Mouse (Mus musculus) forebrain, embryonic 12.5 days (tissue): ENCODE measurements at regions not wholly inside any gene's neighbourhood (a gene's known extent, or its start where the extent isn't known, plus 50 kb on each side); places are given as distances from the start of the nearest gene placed in this dataset.

Source experiments
- ATAC-seq: fragments of 200-750 bp; cut with Nextera tagmentation; 2 replicates; pipeline ENCODE4 v1.8.0; 2017; ENCODE audit warnings: moderate TSS enrichment; ENCODE audit not compliant: low FRiP score
- H3K27ac ChIP-seq: fragments of 300-500 bp; sonication (generic); 2 replicates; pipeline ENCODE4 v1.5.1; 2016; ENCODE audit warnings: mild to moderate bottlenecking
- H3K27me3 ChIP-seq: fragments of 300-500 bp; sonication (generic); 2 replicates; pipeline ENCODE4 v1.6.1; 2016; ENCODE audit warnings: mild to moderate bottlenecking
- H3K36me3 ChIP-seq: fragments of 300-500 bp; sonication (generic); replicated peaks from 2 replicates; pipeline ENCODE4 v1.6.1; 2016; ENCODE audit warnings: mild to moderate bottlenecking
- H3K4me1 ChIP-seq: fragments of 300-500 bp; sonication (generic); 2 replicates; pipeline ENCODE4 v1.6.1; 2016
- H3K4me2 ChIP-seq: fragments of 300-500 bp; sonication (generic); 2 replicates; pipeline ENCODE4 v1.6.1; 2016; ENCODE audit warnings: mild to moderate bottlenecking, moderate library complexity
- H3K4me3 ChIP-seq: fragments of 300-500 bp; sonication (generic); replicated peaks from 2 replicates; pipeline ENCODE4 v1.5.1; 2016; ENCODE audit warnings: mild to moderate bottlenecking
- H3K9ac ChIP-seq: fragments of 300-500 bp; sonication (generic); 2 replicates; pipeline ENCODE4 v1.6.1; 2016; ENCODE audit warnings: mild to moderate bottlenecking
- H3K9me3 ChIP-seq: fragments of 300-500 bp; sonication (generic); 2 replicates; pipeline ENCODE4 v1.6.1; 2016
- WGBS: fragments of 180-500 bp; shearing (Covaris S2); methylation state at CpG from one replicate; pipeline ENCODE4 v1.1.7; 2016; 5-methylcytosine and 5-hydroxymethylcytosine counted together

DNA sequence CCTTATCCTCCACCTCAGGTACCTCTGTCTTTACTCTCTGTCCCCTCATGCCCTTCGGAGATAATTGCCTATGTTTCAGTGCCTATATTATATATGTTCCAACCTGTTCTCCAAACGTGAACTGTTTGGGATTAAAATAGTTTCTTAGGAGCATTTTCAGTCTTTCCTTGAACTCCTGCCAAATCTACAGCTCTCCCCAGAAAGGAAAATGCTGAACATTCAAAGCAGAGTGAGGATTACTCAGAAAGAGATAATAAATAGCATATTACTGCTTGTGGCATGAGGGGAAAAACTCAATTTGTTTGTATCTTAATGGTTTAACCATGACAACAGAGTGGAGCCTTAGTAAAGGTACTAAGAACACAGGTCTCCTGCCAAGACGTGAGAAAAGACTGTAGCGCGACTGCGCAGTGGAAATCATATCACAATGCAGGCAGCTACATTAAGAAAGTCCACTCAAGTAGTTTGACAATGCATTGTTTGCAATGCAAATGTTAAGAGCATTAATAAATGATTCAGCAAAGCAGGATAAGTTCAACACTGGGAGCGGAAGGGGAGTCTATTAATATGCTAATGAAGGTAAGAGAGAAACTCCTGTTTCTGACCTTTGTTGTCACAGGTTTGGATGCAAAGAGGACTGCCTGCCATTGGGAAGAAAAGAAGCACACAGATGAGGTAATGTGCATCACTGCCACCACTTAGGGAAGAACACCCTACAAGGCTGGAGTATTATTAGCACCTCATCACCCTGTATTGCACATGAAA is 406.8 kb upstream of the Adamts9 start:
- peaks cover 10% of the 10 kb centered on the region for H3K4me1 ChIP-seq
- H3K4me2 ChIP-seq: no peak overlapping the region
- H3K9ac ChIP-seq: no peak overlapping the region
- H3K27me3 ChIP-seq: no peaks in the 10 kb centered on the region
- WGBS: 30% methylated on average over 7 of the region's 7 CpGs
- no peak overlapping the region for H3K27ac ChIP-seq
- no peaks in the 10 kb centered on the region for H3K9me3 ChIP-seq
- H3K36me3 ChIP-seq: no peaks in the 10 kb centered on the region
- H3K4me3 ChIP-seq: no peak overlapping the region
- ATAC-seq: no peak

DNA sequence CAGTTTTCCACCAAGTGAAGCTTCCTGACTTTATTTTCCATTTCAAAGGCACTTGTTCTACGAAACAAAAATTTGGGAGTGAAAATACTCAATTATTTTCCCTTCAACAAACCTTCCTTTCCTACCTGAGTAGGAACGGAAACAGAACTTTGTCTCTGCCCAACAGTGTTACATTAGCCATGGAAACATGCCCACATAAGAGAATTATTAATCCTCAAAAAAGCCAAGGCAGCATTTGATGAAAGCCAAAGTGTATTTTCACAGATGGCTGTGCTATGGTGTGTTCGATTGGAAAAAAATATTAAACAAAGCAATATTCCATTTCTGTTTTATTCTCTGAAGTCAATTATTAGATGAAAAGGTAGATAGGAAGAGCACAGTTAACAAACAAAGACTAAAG is 404.8 kb upstream of the Adamts9 start:
- Histone ChIP-seq H3K9ac (no peak overlapping the region), H3K36me3 (no peaks in the 10 kb centered on the region), H3K4me3 (no peak overlapping the region), H3K27me3 (no peaks in the 10 kb centered on the region), H3K4me2 (no peak overlapping the region), H3K9me3 (no peaks in the 10 kb centered on the region), H3K4me1 (peaks cover 10% of the 10 kb centered on the region), H3K27ac (no peak overlapping the region)
- WGBS: 89% methylated on average over 3 of the region's 3 CpGs
- no peak for ATAC-seq

- Histone ChIP-seq H3K4me3 (no peak overlapping the region), H3K4me1 (no peaks in the 10 kb centered on the region), H3K27me3 (no peaks in the 10 kb centered on the region), H3K9me3 (no peaks in the 10 kb centered on the region), H3K36me3 (no peaks in the 10 kb centered on the region), H3K27ac (no peak overlapping the region), H3K9ac (no peak overlapping the region), H3K4me2 (no peak overlapping the region)
- ATAC-seq: no peak
- WGBS: 86% methylated on average over 2 of the region's 2 CpGs
Measured at GRCm38 (mm10) chr6:93328683-93329082, 385.4 kb upstream of the Adamts9 start.

DNA sequence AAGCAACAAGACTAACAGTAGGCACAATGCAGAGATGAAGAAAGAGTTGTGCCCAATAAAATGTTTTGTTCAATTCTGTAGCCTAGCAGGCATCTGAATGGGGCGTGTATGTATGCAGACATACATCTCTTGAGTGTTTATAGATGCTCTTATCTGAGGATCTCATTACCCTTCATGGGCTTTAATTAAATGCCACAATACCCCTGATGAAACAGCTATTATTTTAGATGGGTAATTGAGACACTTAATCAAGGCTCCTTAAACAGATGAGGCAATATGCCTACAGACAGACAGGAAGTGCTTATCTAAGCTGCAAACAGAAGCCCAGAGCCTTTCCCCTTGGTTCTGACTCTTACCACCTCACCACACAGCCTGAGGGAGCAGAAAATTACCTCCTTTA is 384.6 kb upstream of the Adamts9 start:
- no peaks in the 10 kb centered on the region for H3K4me1 ChIP-seq
- H3K27ac ChIP-seq: no peak overlapping the region
- H3K9me3 ChIP-seq: no peaks in the 10 kb centered on the region
- H3K27me3 ChIP-seq: no peaks in the 10 kb centered on the region
- H3K4me2 ChIP-seq: no peak overlapping the region
- no peak for ATAC-seq
- WGBS: 77% methylated on average over 1 of the region's 1 CpGs
- H3K9ac ChIP-seq: no peak overlapping the region
- no peak overlapping the region for H3K4me3 ChIP-seq
- no peaks in the 10 kb centered on the region for H3K36me3 ChIP-seq

DNA sequence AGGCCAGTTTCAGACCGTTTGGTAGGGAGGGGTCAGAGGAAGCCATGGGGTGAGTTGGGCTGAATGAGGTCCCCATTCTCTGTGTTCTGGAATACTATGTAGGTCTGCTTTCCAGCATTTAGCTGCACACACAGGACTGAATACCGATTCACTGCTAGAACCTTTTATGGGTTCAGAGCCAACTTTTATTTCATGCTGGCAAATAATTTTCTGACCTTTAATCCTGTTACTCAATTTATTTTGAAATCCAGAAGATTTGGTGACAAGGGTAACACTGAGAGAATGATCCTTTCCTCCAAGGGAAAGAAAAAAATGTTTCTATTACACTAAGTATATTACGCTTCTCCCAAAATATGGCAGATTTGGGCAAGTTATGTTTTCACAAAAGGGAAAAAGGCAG is 380.6 kb upstream of the Adamts9 start:
- no peaks in the 10 kb centered on the region for H3K36me3 ChIP-seq

GRCm38 (mm10) chr6:93314625-93315024 is 371.3 kb upstream of the Adamts9 start:
- Histone ChIP-seq H3K27ac (no peak overlapping the region), H3K9ac (no peak overlapping the region), H3K4me2 (no peak overlapping the region), H3K4me1 (no peaks in the 10 kb centered on the region), H3K27me3 (no peaks in the 10 kb centered on the region), H3K4me3 (no peak overlapping the region), H3K9me3 (no peaks in the 10 kb centered on the region), H3K36me3 (no peaks in the 10 kb centered on the region)
- ATAC-seq: no peak
- 76% methylated on average over 5 of the region's 5 CpGs for WGBS

More for the DNA sequence above, 380.6 kb upstream of the Adamts9 start:
- WGBS: 84% methylated on average over 3 of the region's 3 CpGs
- ATAC-seq: no peak
- no peak overlapping the region for H3K27ac ChIP-seq
- no peaks in the 10 kb centered on the region for H3K27me3 ChIP-seq
- H3K9ac ChIP-seq: no peak overlapping the region
- H3K4me2 ChIP-seq: no peak overlapping the region
- no peak overlapping the region for H3K4me3 ChIP-seq
- no peaks in the 10 kb centered on the region for H3K4me1 ChIP-seq
- no peaks in the 10 kb centered on the region for H3K9me3 ChIP-seq

DNA sequence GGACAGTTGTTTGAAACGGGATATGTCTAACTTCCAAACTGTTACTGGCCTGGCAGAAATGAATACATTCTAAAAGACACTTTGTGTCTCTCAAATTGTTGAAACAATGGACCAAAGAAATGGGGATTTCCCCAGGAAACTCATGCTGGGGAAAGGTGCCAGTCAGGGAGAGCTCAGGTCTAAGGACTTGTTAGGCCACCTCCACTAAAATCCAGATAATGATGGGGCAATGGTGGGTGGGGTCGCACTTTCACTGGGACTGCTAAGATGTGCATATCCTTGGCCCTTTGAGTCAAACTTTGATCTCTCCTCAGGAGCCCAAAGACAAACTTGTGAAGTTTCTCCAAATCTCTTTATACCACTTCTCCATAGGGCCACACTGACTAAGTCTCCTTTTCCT is 361.9 kb upstream of the Adamts9 start:
- no peaks in the 10 kb centered on the region for H3K9me3 ChIP-seq
- no peak overlapping the region for H3K4me2 ChIP-seq
- no peaks in the 10 kb centered on the region for H3K36me3 ChIP-seq
- H3K4me1 ChIP-seq: no peaks in the 10 kb centered on the region
- no peak overlapping the region for H3K27ac ChIP-seq
- ATAC-seq: no peak
- no peaks in the 10 kb centered on the region for H3K27me3 ChIP-seq
- no peak overlapping the region for H3K4me3 ChIP-seq
- WGBS: 58% methylated on average over 2 of the region's 2 CpGs
- no peak overlapping the region for H3K9ac ChIP-seq

DNA sequence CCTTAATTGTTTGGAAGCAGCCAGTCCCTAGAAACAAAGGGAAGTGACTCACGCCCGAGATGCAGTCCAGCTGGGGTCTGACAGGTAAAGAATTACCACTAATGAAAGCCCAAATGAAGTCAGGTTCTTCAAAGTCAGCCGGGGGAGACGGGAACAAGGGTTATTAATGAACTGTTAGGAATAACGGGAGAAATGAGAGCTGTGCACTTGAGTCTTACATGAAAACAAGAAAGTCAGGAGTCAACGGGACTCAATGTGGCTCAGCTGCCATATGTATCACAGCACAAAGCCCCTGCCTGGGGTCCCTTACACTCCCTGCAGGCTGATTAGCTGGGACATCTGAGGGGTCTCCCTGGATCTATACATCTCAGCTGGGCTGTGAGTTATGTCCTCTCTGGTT is 354.7 kb upstream of the Adamts9 start:
- H3K4me1 ChIP-seq: peaks cover 10% of the 10 kb centered on the region
- no peak overlapping the region for H3K9ac ChIP-seq
- no peaks in the 10 kb centered on the region for H3K27me3 ChIP-seq
- H3K27ac ChIP-seq: no peak overlapping the region
- H3K4me3 ChIP-seq: no peak overlapping the region
- no peaks in the 10 kb centered on the region for H3K36me3 ChIP-seq
- ATAC-seq: no peak
- H3K9me3 ChIP-seq: no peaks in the 10 kb centered on the region
- H3K4me2 ChIP-seq: no peak overlapping the region
- WGBS: 41% methylated on average over 6 of the region's 6 CpGs

DNA sequence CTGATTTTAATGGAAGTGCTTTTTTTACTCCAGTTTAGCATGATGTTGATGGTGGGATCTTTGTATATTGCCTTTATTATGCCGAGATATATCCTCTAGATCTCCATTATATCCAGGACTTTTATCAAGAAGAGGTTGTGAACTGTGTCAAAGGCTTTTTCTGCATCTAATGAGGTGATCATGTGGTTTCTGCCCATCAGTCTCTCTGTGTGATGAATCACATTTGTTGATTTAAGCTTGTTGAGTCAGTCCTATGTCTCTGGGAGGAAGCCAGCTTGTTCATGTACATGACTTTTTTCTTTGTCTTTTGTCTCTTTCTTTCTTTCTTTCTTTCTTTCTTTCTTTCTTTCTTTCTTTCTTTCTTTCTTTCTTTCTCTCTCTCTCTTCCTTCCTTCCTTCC is 348.4 kb upstream of the Adamts9 start:
- H3K4me1 ChIP-seq: no peaks in the 10 kb centered on the region
- no peak overlapping the region for H3K4me2 ChIP-seq
- H3K27ac ChIP-seq: no peak overlapping the region
- H3K36me3 ChIP-seq: no peaks in the 10 kb centered on the region
- 76% methylated on average over 1 of the region's 1 CpGs for WGBS
- no peaks in the 10 kb centered on the region for H3K9me3 ChIP-seq
- no peaks in the 10 kb centered on the region for H3K27me3 ChIP-seq
- no peak overlapping the region for H3K4me3 ChIP-seq
- ATAC-seq: no peak
- no peak overlapping the region for H3K9ac ChIP-seq

- no peak overlapping the region for H3K27ac ChIP-seq
- H3K4me1 ChIP-seq: no peaks in the 10 kb centered on the region
- no peaks in the 10 kb centered on the region for H3K9me3 ChIP-seq
- no peak overlapping the region for H3K4me3 ChIP-seq
- WGBS: 62% methylated on average over 4 of the region's 4 CpGs
- H3K36me3 ChIP-seq: no peaks in the 10 kb centered on the region
- no peak overlapping the region for H3K4me2 ChIP-seq
- ATAC-seq: no peak
- H3K27me3 ChIP-seq: no peaks in the 10 kb centered on the region
- no peak overlapping the region for H3K9ac ChIP-seq
Measured at GRCm38 (mm10) chr6:93288421-93288820, 345.1 kb upstream of the Adamts9 start.

DNA sequence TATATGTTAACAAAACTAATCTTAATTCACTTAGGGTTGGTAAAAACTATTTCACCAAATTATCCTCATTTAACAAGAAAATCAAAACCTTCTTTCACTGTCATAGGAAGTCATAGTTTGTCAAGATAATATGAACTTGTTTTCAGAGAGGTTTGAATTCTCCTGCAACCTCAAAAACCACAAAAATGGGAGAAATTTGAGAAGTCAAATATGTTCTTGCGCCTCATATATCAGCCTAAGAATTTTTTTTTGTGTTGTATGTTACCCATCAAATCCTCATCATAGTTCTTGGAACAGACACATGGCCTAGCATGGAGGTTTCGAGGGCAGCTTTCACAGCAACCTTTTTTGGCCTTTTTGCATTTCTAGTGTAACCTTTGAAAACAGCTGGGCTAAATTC is 342.5 kb upstream of the Adamts9 start:
- Histone ChIP-seq H3K4me2 (no peak overlapping the region), H3K27me3 (no peaks in the 10 kb centered on the region), H3K9me3 (no peaks in the 10 kb centered on the region), H3K4me3 (no peak overlapping the region), H3K27ac (no peak overlapping the region), H3K9ac (no peak overlapping the region), H3K4me1 (peaks cover 8% of the 10 kb centered on the region; the same call in 1 of the 2 replicates), H3K36me3 (no peaks in the 10 kb centered on the region)
- no peak for ATAC-seq
- WGBS: 87% methylated on average over 2 of the region's 2 CpGs

DNA sequence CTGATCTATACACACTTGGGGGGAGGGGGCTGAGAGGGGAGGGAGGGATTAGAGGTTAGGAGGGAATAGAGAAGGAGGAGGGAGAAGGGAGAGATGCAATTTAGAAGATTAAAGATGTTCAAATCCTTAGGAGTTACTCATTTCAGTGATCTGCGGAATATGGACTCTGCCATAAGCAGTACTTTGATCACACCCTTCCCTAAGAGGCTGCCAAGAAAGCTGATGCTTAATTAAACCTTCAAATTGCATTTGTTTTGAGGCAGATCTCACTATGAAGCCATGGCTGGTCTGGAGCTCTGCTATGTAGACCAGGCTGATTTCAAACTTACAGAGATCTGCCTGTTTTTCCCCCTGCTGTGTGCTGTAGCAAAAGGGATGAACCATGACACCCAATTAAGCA is 338.2 kb upstream of the Adamts9 start:
- no peaks in the 10 kb centered on the region for H3K36me3 ChIP-seq
- no peak overlapping the region for H3K4me2 ChIP-seq
- H3K27ac ChIP-seq: no peak overlapping the region
- no peak overlapping the region for H3K4me3 ChIP-seq
- no peak overlapping the region for H3K9ac ChIP-seq
- ATAC-seq: no peak
- H3K9me3 ChIP-seq: no peaks in the 10 kb centered on the region
- H3K4me1 ChIP-seq: peaks cover 8% of the 10 kb centered on the region; the same call in 1 of the 2 replicates
- WGBS: 85% methylated on average over 1 of the region's 1 CpGs
- no peaks in the 10 kb centered on the region for H3K27me3 ChIP-seq

GRCm38 (mm10) chr6:93273917-93274513 is 330.7 kb upstream of the Adamts9 start:
- WGBS: 87% methylated on average over 12 of the region's 12 CpGs
- Histone ChIP-seq H3K27ac (no peak overlapping the region), H3K4me1 (no peaks in the 10 kb centered on the region), H3K4me3 (no peak overlapping the region), H3K36me3 (no peaks in the 10 kb centered on the region), H3K9ac (no peak overlapping the region), H3K27me3 (no peaks in the 10 kb centered on the region), H3K4me2 (no peak overlapping the region), H3K9me3 (no peaks in the 10 kb centered on the region)
- ATAC-seq: no peak
